Mouse (Mus musculus) cortical plate, adult 2 months (tissue): Measurements from ENCODE around the gene Fthl17e.
"Not testable (repeated sequence)": the region's sequence is repeated elsewhere in the genome, so short reads cannot be mapped to it uniquely, and the experiment has no call there.

Source experiments
- CTCF ChIP-seq: fragments of 200-500 bp; IDR thresholded peaks from 2 replicates; pipeline ENCODE4 v1.5.1; 2011; ENCODE audit warnings: mild to moderate bottlenecking, control low read depth, low read length; ENCODE audit not compliant: insufficient read depth; ENCODE audit errors: extremely low read depth
- POLR2A ChIP-seq: fragments of 200-500 bp; IDR thresholded peaks from 2 replicates; pipeline ENCODE4 v1.6.1; 2011; ENCODE audit warnings: mild to moderate bottlenecking, low read length, control low read depth; ENCODE audit not compliant: insufficient read depth; ENCODE audit errors: extremely low read depth

DNA sequence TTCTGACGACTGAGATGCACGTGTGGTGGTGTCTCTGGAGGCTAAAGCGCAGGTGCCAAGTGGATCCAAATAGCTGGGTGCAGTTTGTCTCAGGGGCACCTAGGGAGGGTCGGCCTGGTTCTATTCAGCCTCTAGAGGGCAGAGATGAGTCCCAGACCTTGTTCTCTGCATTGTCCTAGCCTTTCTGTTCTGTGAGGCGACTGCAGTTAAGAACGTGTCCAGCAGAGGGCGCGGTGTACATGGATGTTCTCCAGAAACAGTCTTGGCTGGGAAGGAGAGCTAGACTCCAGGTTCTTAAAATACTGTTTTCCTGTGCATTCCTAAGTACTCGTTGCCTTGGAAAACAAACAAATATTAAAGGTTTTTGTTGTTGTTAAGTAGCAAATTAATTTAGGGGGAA is 27.7 kb downstream of the Fthl17e start:
- TF ChIP-seq CTCF: peak; percentile 18; the same call in 1 of the 2 replicates
- TF ChIP-seq POLR2A: not testable (repeated sequence)
